Mouse (Mus musculus): ENCODE measurements around the gene Hist2h2be.
A peak's percentile ranks its signal among the peaks of the same experiment; 100 is the strongest.

The Hist2h2be gene

GRCm38 (mm10) chr3:96262979-96263550, 42.1 kb downstream of the Hist2h2be start, which contains the start of gene Hist2h4:
Gene Hist2h4 (minus strand): TSS chr3:96263311.
- peak; percentile 91 for DNase-seq

GRCm38 (mm10) chr3:96263558-96264403, 42.9 kb downstream of the Hist2h2be start:
- DNase-seq = peak; percentile 65

- no peak for DNase-seq
Observed at GRCm38 (mm10) chr3:96264404-96264949, 43.6 kb downstream of the Hist2h2be start.

GRCm38 (mm10) chr3:96266132-96266710, 45.3 kb downstream of the Hist2h2be start:
- no peak for DNase-seq

GRCm38 (mm10) chr3:96267541-96267940, 46.6 kb downstream of the Hist2h2be start:
- no peak for DNase-seq

GRCm38 (mm10) chr3:96268051-96268775, 47.3 kb downstream of the Hist2h2be start, which contains the start of gene Hist2h3b:
Gene Hist2h3b (plus strand): TSS chr3:96268654.
- DNase-seq = peak; percentile 85

GRCm38 (mm10) chr3:96268776-96269378, 48.0 kb downstream of the Hist2h2be start:
- peak; percentile 54 for DNase-seq

- DNase-seq = peak; percentile 87
Observed at GRCm38 (mm10) chr3:96269511-96270474, 48.9 kb downstream of the Hist2h2be start, which contains the start of gene Hist2h2bb. Gene Hist2h2bb (plus strand): TSS chr3:96269752.
